Mouse (Mus musculus): Measurements from ENCODE around the gene Vwa3b. TPM values are rescaled to one million over a fixed set of nuclear protein-coding genes. Genes with fewer than 3 reads are reported as not detected.

Gene Vwa3b
- polyA plus RNA-seq (2017; shearing (Covaris generic)): 1 to 10 TPM in 1 of 2 experiments, under 1 TPM in 1; 0.97 to 1.4 TPM

GRCm38 (mm10) chr1:37025962-37026686 lies at the start of gene Vwa3b:
Gene Vwa3b (plus strand): TSS chr1:37026596.

GRCm38 (mm10) chr1:37214144-37214543 lies 187.7 kb downstream of the Vwa3b start, which contains the start of gene Cnga3:
Gene Cnga3 (plus strand): TSS chr1:37214434.

Other genes starting within 250 kb of the Vwa3b start
- 10 to 100 TPM; 26.0 to 33.1 TPM for gene Tmem131, start 82.9 kb upstream of the Vwa3b start, polyA plus RNA-seq (2017; shearing (Covaris generic))
- gene Cnga3, start 187.8 kb downstream of the Vwa3b start, polyA plus RNA-seq (2017; shearing (Covaris generic)): 1 to 10 TPM in 1 of 2 experiments, under 1 TPM in 1; 0.07 to 1.2 TPM

All from inflammation-experienced regulatory T-cells (primary cell).